Mouse (Mus musculus): ENCODE results near the gene Ckap4. TPM values are rescaled to one million over a fixed set of nuclear protein-coding genes. Genes with fewer than 3 reads are reported as not detected.

Ckap4 gene
- 100 to 1,000 TPM; 111 to 115 TPM for total RNA-seq (2021)

DNA sequence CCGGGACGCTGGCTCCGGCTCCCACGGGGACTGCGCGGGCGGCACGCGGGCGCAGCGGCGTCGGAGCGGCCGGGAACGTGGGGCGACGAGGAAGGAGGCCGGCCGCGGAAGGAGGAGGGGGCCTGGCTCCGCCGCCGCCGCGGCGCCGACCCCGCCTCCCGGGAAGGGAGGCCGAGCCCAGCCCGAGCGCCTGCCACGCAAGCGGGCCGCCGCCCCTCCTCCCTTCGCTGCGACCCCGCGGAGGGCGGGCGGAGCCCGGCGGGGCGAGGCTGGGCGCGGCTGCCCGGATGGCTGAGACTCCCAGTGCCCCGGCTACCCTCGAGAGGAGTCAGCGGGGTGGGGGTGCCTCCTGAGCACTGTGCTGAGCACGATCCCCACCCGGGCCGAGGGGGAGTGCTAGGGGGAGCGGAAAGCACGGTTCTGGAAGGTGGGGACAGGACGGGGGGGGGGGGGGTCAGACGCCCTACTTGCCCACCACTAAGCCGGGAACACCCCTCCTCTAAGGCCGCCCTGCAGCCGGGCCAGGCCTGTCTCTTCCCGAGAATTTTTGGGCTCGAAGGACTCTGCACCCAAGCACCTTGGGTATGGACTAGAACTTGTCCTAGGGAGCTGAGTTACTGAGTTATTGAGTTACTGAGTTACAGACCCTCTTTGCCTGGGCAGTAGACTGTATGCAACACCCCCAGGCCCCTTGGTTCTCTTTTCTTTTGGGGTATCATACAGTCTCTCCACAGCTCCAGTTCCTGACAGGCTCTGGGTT, at the start of gene Ckap4:
TSS of gene Ckap4 (minus strand) at position 151 of the 760 bp plus-strand sequence.
- DNase-seq: peak; percentile 86

GRCm38 (mm10) chr10:84582236-84582635, 48.4 kb upstream of the Ckap4 start:
- DNase-seq: no peak

GRCm38 (mm10) chr10:84581191-84581590, 47.3 kb upstream of the Ckap4 start:
- DNase-seq: peak; percentile 41

DNA sequence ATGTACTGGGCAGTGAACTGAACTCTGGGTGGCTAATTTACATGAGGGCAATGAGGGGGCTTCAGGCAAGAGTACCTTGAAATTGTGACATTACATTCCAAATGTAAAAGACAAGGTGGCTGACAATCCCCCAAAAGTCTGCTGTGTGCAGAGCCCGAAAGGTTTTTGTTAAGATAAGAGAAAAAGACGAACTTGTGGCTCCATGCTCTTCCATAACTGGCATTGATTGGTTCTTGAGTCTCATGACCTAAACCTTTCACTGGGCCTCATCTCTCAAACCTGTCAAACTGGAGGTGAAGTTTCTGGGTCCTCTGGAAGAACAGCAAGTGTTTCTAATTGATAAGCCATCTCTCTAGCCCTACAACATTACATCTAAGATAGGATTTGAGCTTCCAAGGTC, 45.7 kb upstream of the Ckap4 start:
- no peak for DNase-seq

DNA sequence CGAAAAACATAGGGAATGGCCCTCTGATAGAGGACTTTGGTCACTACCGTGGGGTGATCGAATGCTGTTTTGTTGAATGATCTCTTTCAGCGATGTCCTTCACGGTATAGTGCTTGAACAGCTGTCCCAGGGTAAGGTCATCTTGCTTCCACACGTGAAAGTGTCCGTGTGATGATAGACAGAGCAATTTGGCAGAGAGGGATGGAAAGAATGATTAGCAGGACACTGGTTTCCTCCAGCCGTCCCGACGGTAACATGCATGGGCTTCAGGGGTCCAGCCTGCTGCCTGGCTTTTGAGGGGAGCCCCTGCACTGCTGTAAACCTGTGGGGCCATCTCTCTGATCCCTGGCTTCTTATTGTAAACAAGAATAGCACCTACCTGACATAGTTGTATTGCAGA, 44.9 kb upstream of the Ckap4 start:
- peak; percentile 11 for DNase-seq

DNA sequence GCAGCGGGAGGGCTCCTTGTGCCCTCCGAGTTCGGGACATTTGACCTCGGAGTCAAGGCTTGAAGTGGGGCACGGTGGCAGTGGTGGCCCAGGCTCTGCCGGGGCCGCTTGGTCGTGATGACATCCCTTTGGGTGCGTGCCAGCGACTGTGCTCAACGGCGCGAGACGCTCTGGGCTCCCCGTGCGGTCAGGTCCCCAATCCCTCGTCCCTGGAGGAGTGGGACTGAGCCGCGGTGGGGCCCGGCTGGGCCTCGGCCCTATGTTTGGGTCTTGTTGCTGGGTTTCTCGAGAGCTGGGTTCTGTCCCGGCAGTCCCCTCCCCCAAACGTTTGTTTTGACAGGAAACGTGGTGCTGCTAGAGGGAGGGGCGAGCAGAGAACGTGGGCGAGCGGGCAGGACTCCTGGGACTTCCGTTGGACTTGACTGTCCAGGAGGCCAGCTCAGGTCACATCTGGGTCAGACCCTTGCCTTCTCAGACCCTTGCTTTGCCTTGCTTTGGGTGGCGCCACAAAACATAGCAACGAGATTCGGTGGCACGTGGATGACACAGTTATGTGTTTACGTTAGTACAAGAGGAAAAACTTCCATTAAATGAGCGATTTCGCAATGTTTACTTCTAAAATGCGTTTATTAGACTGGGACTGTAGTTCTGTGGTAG, 43.3 kb upstream of the Ckap4 start:
- DNase-seq: peak; percentile 86

GRCm38 (mm10) chr10:84576395-84577070, 42.7 kb upstream of the Ckap4 start, which contains the start of gene Tcp11l2:
Gene Tcp11l2, plus strand, starts transcription at chr10:84576626.
- peak; percentile 95 for DNase-seq

- no peak for DNase-seq
These were observed 42.1 kb upstream of the Ckap4 start for GRCm38 (mm10) chr10:84576029-84576394.

- DNase-seq: no peak
These were observed 40.0 kb upstream of the Ckap4 start for GRCm38 (mm10) chr10:84573671-84574420.

DNA sequence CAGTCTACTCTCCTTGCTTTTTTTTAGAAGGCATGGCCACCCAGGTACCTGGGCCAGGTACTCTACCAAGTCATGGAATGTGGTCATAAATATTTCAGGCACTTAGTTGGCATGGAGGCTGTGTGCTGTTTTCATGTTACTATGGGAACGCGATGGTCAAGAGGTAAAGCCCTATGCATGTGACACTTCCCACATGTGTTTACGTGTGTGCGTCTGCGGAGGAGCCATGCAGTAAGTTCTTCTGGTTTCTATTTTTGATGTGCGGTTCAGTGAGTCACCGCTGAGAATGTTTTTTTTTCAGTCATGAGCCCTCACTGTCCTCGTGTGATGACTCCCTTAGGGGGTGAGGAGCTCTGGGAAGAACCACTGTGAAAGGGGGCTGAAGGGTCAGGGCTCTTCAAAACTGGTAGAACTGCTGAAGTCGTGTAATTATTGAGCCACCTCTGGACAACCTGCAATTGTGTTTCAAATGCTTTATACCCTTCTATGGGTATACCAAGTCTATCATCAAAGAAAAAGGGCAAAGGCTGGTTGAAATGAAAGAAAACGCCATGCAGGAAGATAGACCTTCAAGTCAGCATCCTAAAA, 37.3 kb upstream of the Ckap4 start:
- no peak for DNase-seq

DNA sequence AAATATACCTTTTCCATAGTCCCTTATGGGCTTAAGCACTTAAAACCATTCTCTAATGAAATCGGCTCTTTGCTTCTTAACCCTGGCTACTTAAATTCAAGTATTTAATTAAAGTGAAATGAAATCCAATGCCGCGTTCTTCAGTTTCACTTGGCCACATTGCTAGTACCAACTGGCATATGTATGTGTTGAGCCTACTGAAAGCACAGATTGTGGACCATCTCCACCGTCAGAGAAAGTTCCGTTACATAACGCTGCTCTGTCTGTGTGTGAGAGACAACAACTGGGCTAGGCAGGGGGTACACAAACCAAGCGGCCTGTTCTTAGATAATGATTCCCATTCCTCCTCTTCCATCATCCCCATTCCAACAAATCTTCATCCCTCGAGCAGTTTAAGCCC, 30.6 kb upstream of the Ckap4 start:
- DNase-seq: no peak

- peak; percentile 40 for DNase-seq
These were observed 29.0 kb upstream of the Ckap4 start for GRCm38 (mm10) chr10:84562567-84563554.

- DNase-seq: no peak
These were observed 28.3 kb upstream of the Ckap4 start for GRCm38 (mm10) chr10:84562121-84562520.

- DNase-seq: no peak
These were observed 26.1 kb upstream of the Ckap4 start for GRCm38 (mm10) chr10:84559986-84560385.

DNA sequence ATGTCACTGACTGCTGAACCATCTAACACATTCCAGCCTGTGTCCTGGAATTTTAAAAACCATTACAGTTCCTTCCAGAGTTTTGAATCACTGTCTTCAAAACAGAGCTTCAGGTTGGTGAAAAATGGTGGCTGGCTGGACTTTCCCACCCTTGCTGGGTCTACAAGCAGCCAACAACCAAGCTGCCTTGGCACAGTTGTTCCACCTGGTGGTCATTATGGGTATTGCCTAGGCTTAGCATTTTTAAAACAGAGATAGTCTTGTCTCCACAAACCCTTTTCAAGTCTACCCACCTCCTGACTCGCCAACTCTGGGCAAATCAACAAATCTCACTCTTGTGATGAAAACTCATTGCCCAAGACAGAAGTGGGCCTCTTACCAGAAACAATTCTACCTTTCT, 24.6 kb upstream of the Ckap4 start:
- DNase-seq: no peak

GRCm38 (mm10) chr10:84556120-84556519, 22.3 kb upstream of the Ckap4 start:
- DNase-seq: no peak

- no peak for DNase-seq
These were observed 20.6 kb upstream of the Ckap4 start for GRCm38 (mm10) chr10:84554291-84555009.

- no peak for DNase-seq
These were observed 18.6 kb upstream of the Ckap4 start for GRCm38 (mm10) chr10:84552477-84552876.

GRCm38 (mm10) chr10:84551846-84552245, 18.0 kb upstream of the Ckap4 start:
- no peak for DNase-seq

- DNase-seq: no peak
These were observed 16.0 kb upstream of the Ckap4 start for GRCm38 (mm10) chr10:84549920-84550293.
